Mouse (Mus musculus): Measurements from ENCODE around the gene Fam189a1. TPM values are rescaled to one million over a fixed set of nuclear protein-coding genes. Genes with fewer than 3 reads are reported as not detected.

The Fam189a1 gene
- total and polyA plus RNA-seq, 3 experiments, result not detected

GRCm38 (mm10) chr7:65031741-65032140 is 124.6 kb downstream of the Fam189a1 start:
- no peak for DNase-seq (ENCODE audit: low read depth, low spot score)
- no peaks in the 10 kb centered on the region for H3K36me3 ChIP-seq (ENCODE audit: control insufficient read depth in 1 of 2, insufficient read depth in 2 of 2, low read length in 2 of 2)
- TF ChIP-seq POLR2A (IDR thresholded peaks at IDR 0.05; ENCODE audit: control insufficient read depth in 1 of 2, insufficient read depth in 1 of 2, low read depth in 1 of 2, low read length in 2 of 2, poor library complexity in 1 of 2) (no peak), RAD21 (IDR thresholded peaks at IDR 0.05; ENCODE audit: low read depth, low read length) (no peak), CTCF (IDR thresholded peaks at IDR 0.05 in 2 of 3, conservative IDR thresholded peaks at IDR 0.05 in 1 of 3; ENCODE audit: control insufficient read depth in 1 of 3, insufficient read depth in 1 of 3, low read depth in 2 of 3, low read length in 3 of 3, poor library complexity in 1 of 3, severe bottlenecking in 1 of 3) (no peak), MYC (IDR thresholded peaks at IDR 0.05; ENCODE audit: low read depth, low read length) (no peak), ZKSCAN1 (IDR thresholded peaks at IDR 0.05; ENCODE audit: low read depth, low read length) (no peak), UBTF (IDR thresholded peaks at IDR 0.05; ENCODE audit: borderline replicate concordance, insufficient read depth, low read depth, low read length) (no peak), TBP (IDR thresholded peaks at IDR 0.05; ENCODE audit: low read depth, low read length) (no peak)

DNA sequence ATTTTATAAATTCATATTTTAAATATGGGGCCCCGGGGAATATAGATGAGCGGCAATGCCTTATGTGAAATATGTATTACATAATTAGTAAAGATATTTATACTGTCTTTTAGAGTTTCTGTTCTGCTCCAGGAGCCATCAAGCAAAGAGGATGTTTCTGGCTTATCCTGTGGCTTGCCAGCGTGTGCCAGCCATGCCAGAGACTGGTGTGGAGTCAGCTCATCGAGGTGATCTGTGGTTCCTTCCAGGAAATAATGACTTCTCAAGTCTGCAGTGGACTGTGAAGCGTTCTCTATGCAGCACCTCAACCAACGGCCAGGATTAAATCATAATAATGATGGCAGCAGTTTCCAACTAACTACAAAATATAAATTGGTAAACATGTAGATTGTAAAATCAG is 125.2 kb downstream of the Fam189a1 start:
- no peak for DNase-seq (ENCODE audit: low read depth, low spot score)
- Histone ChIP-seq H3K79me2 (ENCODE audit: control insufficient read depth, insufficient read depth, low read length, poor library complexity) (no peaks in the 10 kb centered on the region), H3K9ac (ENCODE audit: control insufficient read depth, low read depth, low read length, poor library complexity, severe bottlenecking) (no peak overlapping the region), H3K4me3 (ENCODE audit: control insufficient read depth in 1 of 2, insufficient read depth in 1 of 2, low read depth in 2 of 2, low read length in 2 of 2) (no peak overlapping the region), H3K27me3 (ENCODE audit: control insufficient read depth in 1 of 2, insufficient read depth in 2 of 2, low read length in 2 of 2) (no peaks in the 10 kb centered on the region), H3K4me1 (ENCODE audit: control insufficient read depth in 1 of 2, insufficient read depth in 2 of 2, low read length in 2 of 2) (no peaks in the 10 kb centered on the region), H3K36me3 (ENCODE audit: control insufficient read depth in 1 of 2, insufficient read depth in 2 of 2, low read length in 2 of 2) (no peaks in the 10 kb centered on the region), H3K9me3 (replicated peaks; ENCODE audit: insufficient read depth, low read length) (no peaks in the 10 kb centered on the region), H3K27ac (ENCODE audit: control insufficient read depth, low read depth, low read length) (no peak overlapping the region)
- no peak for TF ChIP-seq TCF12 (IDR thresholded peaks at IDR 0.05; ENCODE audit: low read depth, low read length)
- TF ChIP-seq ZC3H11A (IDR thresholded peaks at IDR 0.05; ENCODE audit: low read depth, low read length), result no peak
- TF ChIP-seq SMC3 (IDR thresholded peaks at IDR 0.05; ENCODE audit: low read depth, low read length), result no peak
- no peak for TF ChIP-seq JUND (IDR thresholded peaks at IDR 0.05; ENCODE audit: low read depth, low read length)
- no peak for TF ChIP-seq RCOR1 (IDR thresholded peaks at IDR 0.05; ENCODE audit: low read depth, low read length)
- no peak for TF ChIP-seq TAL1 (IDR thresholded peaks at IDR 0.05; ENCODE audit: low read length)
- no peak for TF ChIP-seq POLR2AphosphoS2 (IDR thresholded peaks at IDR 0.05; ENCODE audit: low read length)
- TF ChIP-seq HCFC1 (IDR thresholded peaks at IDR 0.05; ENCODE audit: low read depth, low read length), result no peak
- no peak for TF ChIP-seq BHLHE40 (IDR thresholded peaks at IDR 0.05; ENCODE audit: borderline replicate concordance, low read depth, low read length)

More at GRCm38 (mm10) chr7:65031741-65032140, 124.6 kb downstream of the Fam189a1 start:
- Histone ChIP-seq H3K27me3 (ENCODE audit: control insufficient read depth in 1 of 2, insufficient read depth in 2 of 2, low read length in 2 of 2) (no peaks in the 10 kb centered on the region), H3K9ac (ENCODE audit: control insufficient read depth, low read depth, low read length, poor library complexity, severe bottlenecking) (no peak overlapping the region), H3K79me2 (ENCODE audit: control insufficient read depth, insufficient read depth, low read length, poor library complexity) (no peaks in the 10 kb centered on the region), H3K27ac (ENCODE audit: control insufficient read depth, low read depth, low read length) (no peak overlapping the region), H3K9me3 (replicated peaks; ENCODE audit: insufficient read depth, low read length) (no peaks in the 10 kb centered on the region), H3K4me1 (ENCODE audit: control insufficient read depth in 1 of 2, insufficient read depth in 2 of 2, low read length in 2 of 2) (no peaks in the 10 kb centered on the region), H3K4me3 (ENCODE audit: control insufficient read depth in 1 of 2, insufficient read depth in 1 of 2, low read depth in 2 of 2, low read length in 2 of 2) (no peak overlapping the region)

- no peaks in the 10 kb centered on the region for H3K9me3 ChIP-seq (replicated peaks; ENCODE audit: insufficient read depth, low read length)
- no peak for TF ChIP-seq MAZ (IDR thresholded peaks at IDR 0.05; ENCODE audit: low read depth, low read length)
- TF ChIP-seq SIN3A (IDR thresholded peaks at IDR 0.05; ENCODE audit: low read length), result no peak
- no peak for TF ChIP-seq MEF2A (IDR thresholded peaks at IDR 0.05; ENCODE audit: extremely low read depth, insufficient replicate concordance, low read depth, low read length, poor library complexity, severe bottlenecking)
- no peak for TF ChIP-seq USF2 (IDR thresholded peaks at IDR 0.05; ENCODE audit: borderline replicate concordance in 1 of 2, insufficient read depth in 1 of 2, low read depth in 1 of 2, low read length in 2 of 2)
- no peaks in the 10 kb centered on the region for H3K36me3 ChIP-seq (ENCODE audit: control insufficient read depth in 1 of 2, insufficient read depth in 2 of 2, low read length in 2 of 2)
Measured at GRCm38 (mm10) chr7:65029985-65030384, 126.4 kb downstream of the Fam189a1 start.

More at GRCm38 (mm10) chr7:65029985-65030384, 126.4 kb downstream of the Fam189a1 start:
- no peak overlapping the region for H3K4me3 ChIP-seq (ENCODE audit: control insufficient read depth in 1 of 2, insufficient read depth in 1 of 2, low read depth in 2 of 2, low read length in 2 of 2)
- no peak for DNase-seq (ENCODE audit: low read depth, low spot score)
- H3K79me2 ChIP-seq (ENCODE audit: control insufficient read depth, insufficient read depth, low read length, poor library complexity), result no peaks in the 10 kb centered on the region
- H3K27me3 ChIP-seq (ENCODE audit: control insufficient read depth in 1 of 2, insufficient read depth in 2 of 2, low read length in 2 of 2), result no peaks in the 10 kb centered on the region
- no peak overlapping the region for H3K9ac ChIP-seq (ENCODE audit: control insufficient read depth, low read depth, low read length, poor library complexity, severe bottlenecking)
- H3K4me1 ChIP-seq (ENCODE audit: control insufficient read depth in 1 of 2, insufficient read depth in 2 of 2, low read length in 2 of 2), result no peaks in the 10 kb centered on the region
- H3K27ac ChIP-seq (ENCODE audit: control insufficient read depth, low read depth, low read length), result no peak overlapping the region
